Mouse (Mus musculus) spleen, postnatal 10 days (tissue): ENCODE data around the gene Gm4744.
"Not testable (repeated sequence)": the region's sequence is repeated elsewhere in the genome, so short reads cannot be mapped to it uniquely, and the experiment has no call there.

Experiments
- DNase-seq, 2 experiments: peaks; one replicate each; pipeline ENCODE4 v3.0.0; 2021 to 2022; ENCODE audit warnings: low spot score in 2 of 2

Gene Gm4744

DNA sequence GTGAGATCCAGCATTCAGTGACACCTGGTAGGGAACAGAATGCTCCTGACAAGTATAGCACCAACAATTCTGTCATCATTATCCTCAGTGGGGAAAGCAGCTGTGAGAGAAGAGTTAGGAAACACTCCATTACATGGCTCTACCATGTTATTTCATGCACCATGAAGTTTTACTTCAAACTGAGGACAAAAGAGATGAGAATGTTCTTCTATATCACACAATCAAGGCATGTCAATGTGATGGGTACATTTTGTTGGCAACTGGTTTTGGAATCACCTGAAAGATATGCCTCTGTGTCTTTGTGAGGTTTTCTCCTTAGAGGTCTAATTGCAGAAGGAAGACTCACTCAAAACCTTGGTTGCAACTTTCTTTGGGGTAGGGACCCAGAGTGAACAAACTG, at the start of gene Gm4744:
TSS of gene Gm4744 (minus strand) at position 101 of the 400 bp plus-strand sequence.
- no peak for DNase-seq

GRCm38 (mm10) chr6:40999379-40999778, 47.7 kb upstream of the Gm4744 start, which contains the start of gene Gm2663:
Gene Gm2663 (minus strand): TSS chr6:40999479.
- not testable (repeated sequence) for DNase-seq

DNA sequence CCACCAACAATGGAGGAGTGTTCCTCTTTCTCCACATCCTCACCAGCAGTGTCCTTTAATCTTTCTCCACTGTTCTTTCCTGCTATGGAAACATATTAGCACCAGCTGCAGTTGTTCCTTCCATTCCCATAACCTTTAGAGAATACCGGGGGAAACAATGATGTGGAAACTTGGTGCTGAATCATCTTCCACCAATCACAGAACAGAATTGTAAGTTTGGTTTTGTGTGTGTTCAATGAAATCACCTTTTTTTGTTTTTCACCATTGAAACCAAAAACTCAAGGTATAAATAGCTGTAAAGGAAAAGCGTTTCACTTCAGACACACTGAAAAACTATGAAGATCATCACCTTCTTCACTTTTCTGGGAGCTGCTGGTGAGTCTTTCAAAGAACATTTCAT, 12.8 kb upstream of the Gm4744 start, which contains the start of gene 1810009J06Rik:
TSS of gene 1810009J06Rik (plus strand) at position 301 of the 400 bp plus-strand sequence.
- DNase-seq = not testable (repeated sequence)

- DNase-seq = no peak
These were observed 2.0 kb upstream of the Gm4744 start for GRCm38 (mm10) chr6:40953716-40954115.

DNA sequence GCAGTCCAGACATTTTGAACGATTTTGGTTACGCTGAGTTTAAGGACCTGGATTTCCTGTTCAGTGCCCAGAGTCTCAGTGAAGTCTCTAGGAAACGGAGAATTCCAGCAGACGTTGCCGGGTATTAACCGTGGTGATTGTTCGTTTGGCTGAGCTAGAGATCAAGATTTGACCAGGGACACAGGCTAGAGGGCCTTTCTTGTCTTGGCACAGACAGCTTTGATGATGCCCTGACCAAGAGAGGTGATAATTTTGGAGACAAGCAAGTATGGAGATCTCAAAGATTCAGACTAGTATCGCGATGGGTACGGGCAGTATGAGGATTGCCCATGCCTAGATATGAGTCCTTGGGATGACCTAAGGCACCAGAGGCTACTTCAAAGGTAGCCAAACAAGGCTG, 11.2 kb downstream of the Gm4744 start, which contains the start of gene 1700074P13Rik:
TSS of gene 1700074P13Rik (minus strand) at position 101 of the 400 bp plus-strand sequence.
- DNase-seq = no peak

DNA sequence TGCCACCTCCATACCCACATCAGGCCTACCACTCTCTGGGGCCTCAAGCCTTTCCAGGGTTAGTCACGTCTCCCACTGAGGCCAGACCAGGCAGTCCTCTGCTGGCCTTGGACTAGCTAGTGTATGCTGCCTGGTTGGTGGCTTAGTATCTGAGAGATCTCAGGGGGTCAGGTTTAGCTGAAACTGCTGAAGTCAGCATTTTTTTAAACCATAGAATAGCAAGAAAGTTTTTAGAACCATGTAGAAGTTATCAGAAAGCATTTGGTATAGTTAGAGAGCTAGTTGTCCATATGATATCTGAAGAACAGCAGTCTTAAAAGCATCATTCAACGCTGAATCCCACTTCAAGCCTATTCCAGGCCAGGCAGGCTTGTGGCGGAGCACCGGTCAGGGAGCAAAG, 31.7 kb downstream of the Gm4744 start:
- no peak for DNase-seq

DNA sequence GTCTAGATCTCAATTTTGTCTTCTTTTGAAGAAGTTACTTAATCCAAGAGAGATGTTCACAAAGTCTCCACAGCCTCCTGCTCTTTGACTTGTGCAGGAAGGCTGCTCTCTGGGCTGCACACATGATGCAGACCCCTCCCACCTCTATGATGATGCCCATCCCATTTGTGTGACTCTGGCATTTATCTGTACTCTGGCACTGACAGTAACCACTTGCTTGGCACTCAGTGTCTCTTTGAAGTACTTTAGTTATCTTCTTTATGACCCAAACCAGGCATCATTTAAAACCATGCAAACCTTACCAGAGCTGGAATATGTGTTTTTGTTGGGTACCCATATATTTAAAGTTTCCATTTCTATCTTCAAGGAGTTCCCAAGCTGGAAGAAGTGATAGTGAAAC, 51.4 kb downstream of the Gm4744 start, which contains the start of gene Prss58:
TSS of gene Prss58 (minus strand) at position 101 of the 400 bp plus-strand sequence.
- no peak for DNase-seq
